Mouse (Mus musculus): ENCODE results near the gene Olfr523. TPM values are rescaled to one million over a fixed set of nuclear protein-coding genes. Genes with fewer than 3 reads are reported as not detected.

The Olfr523 gene
- not detected in 2 replicates for polyA plus RNA-seq (2015; fragmentation: Nextera tagmentation; extraction: Ambion mirVana)

DNA sequence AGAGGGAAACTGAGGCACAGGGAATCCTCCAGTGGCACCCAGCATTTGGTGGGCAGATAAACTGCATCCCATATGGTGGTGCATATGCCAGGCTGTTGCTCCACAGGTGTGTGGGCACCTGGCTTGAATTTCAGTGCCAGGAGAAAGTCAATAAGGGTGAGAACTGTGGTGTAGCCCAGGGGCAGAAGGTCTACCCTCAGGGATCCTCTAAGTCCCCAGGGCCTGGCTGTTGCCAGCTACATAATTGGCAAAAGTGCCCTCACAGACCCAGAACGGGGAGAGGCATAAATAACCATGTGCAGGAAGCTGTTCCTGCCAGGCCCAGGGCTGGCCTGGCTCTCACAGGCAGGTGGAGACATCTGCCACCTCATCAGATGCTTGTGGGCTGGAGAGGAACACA lies at the start of gene Olfr523:
Gene Olfr523 (plus strand): TSS at position 282 of the 400 bp plus-strand sequence.

DNA sequence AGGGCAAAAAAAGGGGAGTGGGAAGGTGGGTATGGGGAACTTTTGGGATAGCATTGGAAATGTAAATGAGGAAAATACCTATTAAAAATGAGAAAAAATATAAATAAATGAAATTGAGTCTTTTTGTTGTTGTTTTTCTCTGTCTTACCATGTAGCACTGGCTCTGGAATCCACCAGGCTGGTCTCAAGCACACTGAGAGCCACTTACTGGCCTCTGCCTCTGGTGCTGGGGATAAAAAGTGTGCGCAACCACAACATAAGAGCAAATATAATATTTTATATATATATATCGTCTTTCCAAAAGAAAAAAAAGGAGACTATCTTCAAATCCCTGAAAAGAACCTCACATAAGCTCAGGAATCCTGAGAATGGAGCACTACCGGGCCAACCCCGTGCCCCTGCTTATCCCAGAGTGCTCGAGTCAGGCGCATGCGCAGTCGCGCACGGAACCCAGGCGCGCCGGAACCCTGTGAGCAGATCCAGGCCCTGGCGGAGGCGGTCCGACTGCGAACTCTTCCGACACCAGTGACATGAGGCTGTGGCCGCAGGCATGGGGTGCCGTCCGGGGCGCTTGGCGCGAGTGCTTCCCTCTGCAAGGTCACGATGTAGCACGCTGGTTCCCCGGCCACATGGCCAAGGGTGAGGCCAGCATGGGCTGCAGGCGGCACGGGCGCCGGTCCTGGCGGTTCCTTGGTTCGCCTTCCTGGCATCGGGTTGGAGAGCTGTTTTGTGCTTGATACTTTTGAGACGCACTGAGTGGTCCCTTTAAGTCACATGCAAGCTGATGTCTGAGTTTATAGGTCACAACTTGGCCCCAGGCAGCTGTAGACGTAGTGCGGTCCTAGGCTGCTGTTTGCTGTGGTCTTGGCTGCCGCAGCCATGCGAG lies 35.6 kb upstream of the Olfr523 start, which contains the start of gene Mtg1:
Gene Mtg1 (plus strand): TSS at position 430 of the 886 bp plus-strand sequence.

DNA sequence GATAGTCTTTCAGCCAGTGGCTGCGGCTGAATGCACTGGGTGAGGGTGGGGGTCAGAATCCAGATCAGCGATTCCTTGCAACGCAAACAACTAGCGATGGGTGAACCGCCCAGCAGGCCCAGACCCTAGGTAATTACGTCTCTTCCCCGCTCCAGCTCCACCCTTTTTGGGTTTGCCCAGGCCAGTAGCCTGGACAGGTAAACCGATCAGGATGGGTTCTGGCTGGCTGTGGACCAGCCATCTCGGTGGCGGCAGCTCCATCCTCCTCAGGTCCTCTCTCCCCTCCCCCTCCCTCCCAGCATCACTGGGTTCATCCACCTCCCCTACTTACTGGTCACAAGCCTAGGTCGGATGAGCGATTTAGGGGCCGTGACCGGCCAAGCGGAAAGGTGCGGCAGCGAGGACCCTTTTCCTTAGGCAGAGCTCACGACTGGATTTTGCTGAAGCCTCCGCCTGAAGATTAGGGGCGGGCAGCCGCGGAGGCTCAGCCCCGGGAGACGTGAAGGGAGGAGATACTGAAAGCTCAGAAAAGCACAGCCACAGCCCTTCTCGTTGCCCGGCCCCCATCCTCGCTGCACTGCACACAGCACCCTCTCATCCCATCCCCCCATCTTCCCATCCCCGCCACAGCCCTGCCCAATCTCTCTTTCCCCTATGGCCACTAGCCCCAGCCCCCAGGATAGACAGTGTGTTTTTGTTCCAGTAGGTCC lies 18.6 kb upstream of the Olfr523 start, which contains the start of gene Sprn:
Gene Sprn (minus strand): TSS at position 660 of the 710 bp plus-strand sequence.

DNA sequence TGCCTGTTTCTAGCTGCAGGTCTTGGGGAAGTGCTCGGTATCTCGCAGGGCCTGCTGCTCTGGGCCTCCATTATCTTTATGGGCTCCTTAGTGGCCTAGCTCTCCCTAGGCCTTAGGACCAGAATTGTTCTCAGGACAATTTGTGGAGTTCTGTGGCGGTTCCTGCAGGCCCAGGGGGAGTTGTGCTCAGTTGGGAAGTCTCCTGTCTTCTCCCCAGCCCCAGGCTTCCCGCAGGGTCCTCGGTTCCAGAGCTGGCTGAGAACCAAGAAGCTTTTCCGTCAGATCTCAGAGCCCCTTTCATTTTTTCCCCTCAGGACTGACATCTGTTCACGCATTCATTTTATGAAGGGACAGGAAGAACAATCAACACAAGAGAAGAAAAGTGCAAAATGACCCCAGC lies 8.4 kb upstream of the Olfr523 start, which contains the start of gene Olfr522:
Gene Olfr522 (minus strand): TSS at position 101 of the 400 bp plus-strand sequence.

DNA sequence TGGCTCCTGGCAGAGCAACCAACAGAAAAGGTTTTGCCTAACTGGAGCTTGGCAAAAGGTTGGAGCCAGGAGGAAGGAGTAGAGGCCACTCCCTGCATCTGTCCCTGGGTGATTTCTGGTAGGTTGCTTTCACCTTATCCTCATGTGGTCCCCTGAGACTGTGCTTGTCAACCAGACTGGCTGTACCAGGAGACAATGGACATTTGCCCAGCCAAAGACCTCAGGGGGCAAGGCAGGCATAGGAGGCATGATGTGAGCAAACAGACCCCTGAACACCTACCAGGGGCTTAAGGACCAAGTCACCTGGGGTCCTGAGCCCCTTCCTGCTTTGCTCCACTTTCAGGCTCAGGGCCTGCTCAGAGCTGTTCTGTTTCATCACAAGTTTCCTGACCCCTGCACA lies 32.8 kb downstream of the Olfr523 start, which contains the start of gene Olfr524:
Gene Olfr524 (minus strand): TSS at position 101 of the 400 bp plus-strand sequence.

DNA sequence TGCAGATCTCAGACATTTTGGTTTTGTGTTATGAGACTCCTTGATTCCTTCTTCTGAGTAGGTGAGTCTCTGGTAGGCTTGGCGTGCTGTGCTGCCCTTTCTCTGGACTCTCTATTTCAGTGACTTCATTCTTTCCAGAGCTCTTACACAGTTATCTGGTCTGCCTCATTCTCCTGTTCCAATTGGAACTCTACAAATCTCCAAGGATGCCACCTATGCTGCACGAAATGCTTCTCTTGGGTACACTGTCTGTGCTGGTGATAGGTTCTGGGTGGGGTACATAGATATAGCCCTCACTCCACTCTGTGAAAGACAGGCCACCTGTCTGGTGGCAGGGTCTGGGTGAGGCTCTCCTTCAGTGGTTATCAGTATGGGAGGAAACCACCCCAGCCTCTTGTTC lies 45.0 kb downstream of the Olfr523 start, which contains the start of gene Cd163l1:
Gene Cd163l1 (plus strand): TSS at position 301 of the 400 bp plus-strand sequence.

Other genes with a start within 250 kb of the Olfr523 start
- gene Utf1, start 229.4 kb upstream of the Olfr523 start, polyA plus RNA-seq (2015; fragmentation: Nextera tagmentation; extraction: Ambion mirVana), result not detected in 2 replicates
- gene 6430531B16Rik, start 194.5 kb upstream of the Olfr523 start, polyA plus RNA-seq (2015; fragmentation: Nextera tagmentation; extraction: Ambion mirVana), result 0.22 and 0.37 TPM in 2 replicates
- gene Adam8, start 180.7 kb upstream of the Olfr523 start, polyA plus RNA-seq (2015; fragmentation: Nextera tagmentation; extraction: Ambion mirVana), result 0.78 and 0.90 TPM in 2 replicates
- gene Zfp511, start 136.8 kb upstream of the Olfr523 start, polyA plus RNA-seq (2015; fragmentation: Nextera tagmentation; extraction: Ambion mirVana), result 18.3 and 21.9 TPM in 2 replicates
- 23.6 and 25.0 TPM in 2 replicates for gene Tubgcp2, start 136.5 kb upstream of the Olfr523 start, polyA plus RNA-seq (2015; fragmentation: Nextera tagmentation; extraction: Ambion mirVana)
- not detected in 2 replicates for gene Msx3, start 124.1 kb upstream of the Olfr523 start, polyA plus RNA-seq (2015; fragmentation: Nextera tagmentation; extraction: Ambion mirVana)
- gene Caly, start 90.7 kb upstream of the Olfr523 start, polyA plus RNA-seq (2015; fragmentation: Nextera tagmentation; extraction: Ambion mirVana), result 0.28 and 0.45 TPM in 2 replicates
- gene Prap1, start 79.8 kb upstream of the Olfr523 start, polyA plus RNA-seq (2015; fragmentation: Nextera tagmentation; extraction: Ambion mirVana), result not detected in 2 replicates
- gene Fuom, start 70.8 kb upstream of the Olfr523 start, polyA plus RNA-seq (2015; fragmentation: Nextera tagmentation; extraction: Ambion mirVana), result 42.2 and 47.7 TPM in 2 replicates
- 9.7 and 19.8 TPM in 2 replicates for gene Paox, start 57.4 kb upstream of the Olfr523 start, polyA plus RNA-seq (2015; fragmentation: Nextera tagmentation; extraction: Ambion mirVana)
- 133 and 185 TPM in 2 replicates for gene Echs1, start 56.7 kb upstream of the Olfr523 start, polyA plus RNA-seq (2015; fragmentation: Nextera tagmentation; extraction: Ambion mirVana)
- 22.8 and 26.4 TPM in 2 replicates for gene Mtg1, start 35.7 kb upstream of the Olfr523 start, polyA plus RNA-seq (2015; fragmentation: Nextera tagmentation; extraction: Ambion mirVana)
- gene Sprn, start 18.3 kb upstream of the Olfr523 start, polyA plus RNA-seq (2015; fragmentation: Nextera tagmentation; extraction: Ambion mirVana), result 0.12 and 0.38 TPM in 2 replicates
- gene Olfr522, start 8.5 kb upstream of the Olfr523 start, polyA plus RNA-seq (2015; fragmentation: Nextera tagmentation; extraction: Ambion mirVana), result not detected in 2 replicates
- gene Olfr524, start 32.7 kb downstream of the Olfr523 start, polyA plus RNA-seq (2015; fragmentation: Nextera tagmentation; extraction: Ambion mirVana), result not detected in 2 replicates
- gene Cd163l1, start 45.0 kb downstream of the Olfr523 start, polyA plus RNA-seq (2015; fragmentation: Nextera tagmentation; extraction: Ambion mirVana), result not detected in 2 replicates
- not detected in 2 replicates for gene 5830411N06Rik, start 74.1 kb downstream of the Olfr523 start, polyA plus RNA-seq (2015; fragmentation: Nextera tagmentation; extraction: Ambion mirVana)
- gene Olfr525, start 147.6 kb downstream of the Olfr523 start, polyA plus RNA-seq (2015; fragmentation: Nextera tagmentation; extraction: Ambion mirVana), result not detected in 2 replicates
- not detected in 2 replicates for gene Olfr527, start 160.8 kb downstream of the Olfr523 start, polyA plus RNA-seq (2015; fragmentation: Nextera tagmentation; extraction: Ambion mirVana)
- not detected in 2 replicates for gene Olfr60, start 188.5 kb downstream of the Olfr523 start, polyA plus RNA-seq (2015; fragmentation: Nextera tagmentation; extraction: Ambion mirVana)
- not detected in 2 replicates for gene Olfr530, start 203.1 kb downstream of the Olfr523 start, polyA plus RNA-seq (2015; fragmentation: Nextera tagmentation; extraction: Ambion mirVana)
- gene Olfr531, start 229.7 kb downstream of the Olfr523 start, polyA plus RNA-seq (2015; fragmentation: Nextera tagmentation; extraction: Ambion mirVana), result not detected in 2 replicates
- not detected in 2 replicates for gene Olfr532, start 248.4 kb downstream of the Olfr523 start, polyA plus RNA-seq (2015; fragmentation: Nextera tagmentation; extraction: Ambion mirVana)